Mouse (Mus musculus) gonadal fat pad, adult 2 months (tissue): Measurements from ENCODE around the gene Prr23a2. TPM values are rescaled to one million over a fixed set of nuclear protein-coding genes. Genes with fewer than 3 reads are reported as not detected.
"Not testable (repeated sequence)": the region's sequence is repeated elsewhere in the genome, so short reads cannot be mapped to it uniquely, and the experiment has no call there.

Experiments
- DNase-seq: peaks from one replicate; pipeline ENCODE4 v3.0.0-alpha.2; 2012; ENCODE audit warnings: low read depth
- polyA plus RNA-seq: library from polyadenylated mRNA; depleted of rRNA; stranded (reverse); fragments of >200 nt; gene quantifications from 2 replicates; pipeline ENCODE4 v1.2.3, GENCODE M21; 2012; rRNA removed

Gene Prr23a2
- polyA plus RNA-seq, result not detected in 2 replicates

DNA sequence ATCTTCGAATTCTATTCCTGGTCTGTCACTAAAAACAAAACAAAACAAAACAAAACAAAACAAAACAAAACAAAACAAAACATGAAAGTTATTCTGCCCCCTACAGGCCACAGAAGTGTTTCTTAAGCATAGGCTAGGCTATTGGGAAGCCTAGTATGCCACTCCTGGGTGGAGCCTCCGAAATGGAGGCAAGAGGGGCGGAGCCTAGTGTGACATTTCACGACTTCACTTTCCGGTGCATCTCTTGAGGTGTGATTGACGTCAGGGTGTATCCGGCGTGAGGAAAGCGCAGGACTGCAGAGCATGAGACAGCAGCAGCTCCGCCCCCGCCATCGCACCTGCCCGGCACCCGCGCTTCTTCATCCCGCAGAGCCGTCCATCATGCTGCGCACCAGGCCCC lies at the start of gene Prr23a2:
Prr23a2 (plus strand) TSS at position 285 of the 400 bp plus-strand sequence.
- no peak for DNase-seq

DNA sequence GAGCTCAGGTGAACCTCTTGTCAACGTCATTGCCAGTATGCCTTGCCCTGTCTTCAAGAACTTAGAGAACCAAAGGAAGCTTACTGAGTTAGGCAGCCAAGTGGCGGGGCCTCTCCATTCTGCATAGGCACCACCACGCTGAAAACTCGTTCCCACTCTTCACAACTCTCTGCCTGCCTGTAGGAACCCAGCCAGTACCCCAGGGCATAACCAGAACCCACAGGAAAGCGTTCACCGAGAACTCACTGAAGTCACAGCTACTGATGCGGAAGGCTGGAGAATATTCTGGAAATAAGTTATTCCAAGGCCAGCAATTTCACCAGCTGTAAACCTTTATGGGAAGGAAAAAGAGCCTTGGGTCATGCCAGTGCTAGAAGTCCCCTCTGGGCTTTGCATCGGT lies 48.7 kb upstream of the Prr23a2 start:
- DNase-seq, result no peak

DNA sequence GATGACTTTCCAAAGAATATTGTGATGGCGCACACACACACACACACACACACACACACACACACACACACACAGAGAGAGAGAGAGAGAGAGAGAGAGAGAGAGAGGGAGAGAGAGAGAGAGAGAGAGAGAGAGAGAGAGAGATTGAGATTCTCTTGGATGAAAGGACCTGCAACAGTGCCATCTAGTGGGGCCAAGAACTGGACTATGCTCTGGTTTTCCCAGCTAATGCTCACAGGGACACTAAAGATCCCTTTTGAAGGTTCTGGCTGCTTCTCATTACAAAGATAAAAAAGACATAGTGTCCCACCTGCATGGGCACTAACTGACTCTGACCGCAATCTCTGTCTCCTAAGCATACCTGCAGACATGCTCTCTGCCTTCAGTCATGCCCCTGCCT lies 46.8 kb upstream of the Prr23a2 start:
- DNase-seq, result not testable (repeated sequence)

DNA sequence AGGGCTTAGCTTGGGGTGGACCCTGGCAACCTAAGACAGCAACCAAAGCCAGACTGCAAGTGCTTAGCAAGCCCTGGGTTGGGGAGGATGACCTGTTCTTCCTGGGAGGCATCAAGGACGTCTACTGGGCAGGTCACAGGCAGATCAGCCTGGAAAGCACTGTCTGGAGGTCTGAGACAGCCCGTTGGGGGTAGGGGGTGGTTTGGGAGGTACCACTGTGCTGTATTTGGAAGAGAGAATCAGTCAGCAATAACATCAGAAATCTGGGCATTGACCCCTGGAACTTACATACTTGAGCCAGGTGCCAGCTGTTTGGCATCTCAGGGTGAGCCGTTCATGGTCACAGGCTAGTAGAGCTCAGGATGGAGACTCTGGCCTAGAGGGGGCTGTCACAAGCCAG lies 40.2 kb upstream of the Prr23a2 start:
- DNase-seq, result no peak

DNA sequence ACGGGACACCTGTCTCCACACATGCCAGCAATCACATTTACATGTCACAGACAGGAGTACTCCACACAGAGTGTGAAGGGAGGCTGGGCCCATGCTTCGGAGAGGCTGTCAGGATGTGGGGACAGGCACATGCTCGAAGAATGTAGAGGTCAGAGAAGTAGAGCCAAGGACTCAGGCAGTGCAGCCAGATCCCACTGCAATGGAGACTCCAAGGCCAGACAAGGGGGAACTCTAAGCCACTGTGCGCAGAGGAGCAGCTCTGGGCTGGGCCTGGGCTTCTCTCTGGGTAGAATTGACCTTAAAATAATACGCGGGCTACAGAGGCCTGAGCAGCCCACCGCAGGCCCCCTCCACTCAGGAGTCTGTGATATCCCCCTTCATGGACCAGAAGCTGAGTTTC lies 38.7 kb upstream of the Prr23a2 start:
- no peak for DNase-seq

DNA sequence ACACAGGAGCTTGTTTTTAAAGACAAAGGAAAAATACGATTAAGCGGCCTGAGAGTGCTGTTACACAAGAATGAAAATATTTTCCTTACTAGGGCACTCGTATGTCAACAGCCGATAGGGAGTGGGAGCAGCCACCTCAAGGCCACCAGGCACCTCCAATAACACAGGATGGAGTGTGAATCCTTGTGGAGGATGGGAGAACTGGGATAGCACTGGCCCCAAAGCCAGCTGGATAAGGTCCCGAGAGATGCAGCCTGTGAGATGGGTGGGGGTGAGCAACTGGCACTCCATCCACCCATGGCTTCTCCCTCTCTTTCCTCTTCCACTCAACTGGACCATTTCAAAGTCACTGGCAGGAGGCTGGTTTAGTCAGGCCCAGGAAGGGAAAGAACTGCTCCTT lies 37.3 kb upstream of the Prr23a2 start:
- no peak for DNase-seq

DNA sequence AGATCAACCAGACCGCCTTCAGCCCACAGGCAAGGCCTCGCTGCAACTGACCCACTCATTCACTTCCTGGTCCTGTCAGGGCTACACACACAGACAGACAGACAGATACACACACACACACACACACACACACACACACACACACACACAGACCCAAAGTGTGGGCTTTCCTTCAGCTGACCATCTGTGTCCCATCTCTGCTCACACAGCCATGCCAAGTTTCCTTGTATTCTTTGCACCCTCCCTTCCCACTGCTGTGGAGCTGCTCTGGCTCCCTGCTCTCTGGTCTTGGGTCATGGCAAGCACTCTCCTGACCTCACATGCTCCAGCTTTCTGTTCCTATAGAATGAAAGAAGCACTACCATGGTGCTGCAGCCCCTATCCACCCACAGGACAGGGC lies 36.8 kb upstream of the Prr23a2 start:
- DNase-seq, result no peak

DNA sequence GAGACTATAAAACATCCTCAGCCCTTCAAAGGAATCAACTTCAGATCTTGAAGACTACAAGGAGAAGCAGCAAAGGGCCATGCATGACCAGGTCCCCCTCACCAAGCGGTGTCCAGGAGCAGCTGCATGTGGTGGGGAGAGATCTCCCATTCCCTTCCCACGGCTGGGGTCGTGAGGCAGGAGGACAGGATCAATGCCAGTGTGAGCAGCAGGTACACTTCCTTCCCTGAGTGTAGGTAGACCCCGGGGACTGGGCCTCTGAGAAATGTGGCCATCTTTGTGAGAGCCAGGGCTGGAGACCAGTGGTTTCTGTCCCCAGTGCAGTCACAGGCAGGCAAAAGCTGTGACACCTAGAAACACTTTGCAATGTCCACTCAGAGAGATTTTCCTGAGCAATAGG lies 35.8 kb upstream of the Prr23a2 start:
- no peak for DNase-seq

DNA sequence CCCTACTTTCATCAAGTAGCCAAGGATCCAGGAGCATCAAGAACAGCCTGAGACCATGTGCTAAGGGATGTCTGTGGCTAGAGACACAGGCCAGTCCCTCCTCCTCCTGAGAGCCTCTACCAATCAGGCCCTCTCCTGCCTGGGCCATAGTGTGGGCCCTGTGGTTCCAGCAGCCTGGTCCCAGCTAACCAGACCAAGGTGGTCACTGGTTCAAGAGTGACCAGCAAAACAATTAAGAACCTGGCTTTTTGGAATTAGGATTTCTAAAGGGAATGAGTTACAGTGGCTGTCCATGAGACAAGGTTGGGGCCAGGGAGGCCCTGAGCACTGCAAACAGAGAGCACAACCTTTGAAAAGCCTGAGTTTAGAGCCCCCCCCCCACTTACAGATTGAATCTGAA lies 35.2 kb upstream of the Prr23a2 start:
- no peak for DNase-seq

DNA sequence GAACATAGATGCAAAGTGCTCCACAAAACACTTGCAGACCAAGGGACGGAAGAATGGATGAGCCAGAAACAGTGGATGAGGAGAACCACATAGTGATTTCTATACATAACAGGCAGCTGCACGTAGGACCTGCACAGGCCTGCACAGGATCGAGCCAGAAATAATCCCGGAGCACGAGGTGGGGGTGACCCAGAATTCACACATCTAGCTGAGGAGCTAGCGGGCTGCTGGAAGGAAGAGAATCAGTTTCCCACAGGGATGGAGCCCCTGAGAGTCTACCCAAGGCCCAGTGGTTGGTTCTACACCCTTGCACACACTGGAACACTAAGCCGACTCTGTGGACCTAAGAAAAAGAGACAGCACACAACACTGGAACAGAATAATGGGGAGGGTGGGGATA lies 32.5 kb upstream of the Prr23a2 start:
- DNase-seq, result no peak

DNA sequence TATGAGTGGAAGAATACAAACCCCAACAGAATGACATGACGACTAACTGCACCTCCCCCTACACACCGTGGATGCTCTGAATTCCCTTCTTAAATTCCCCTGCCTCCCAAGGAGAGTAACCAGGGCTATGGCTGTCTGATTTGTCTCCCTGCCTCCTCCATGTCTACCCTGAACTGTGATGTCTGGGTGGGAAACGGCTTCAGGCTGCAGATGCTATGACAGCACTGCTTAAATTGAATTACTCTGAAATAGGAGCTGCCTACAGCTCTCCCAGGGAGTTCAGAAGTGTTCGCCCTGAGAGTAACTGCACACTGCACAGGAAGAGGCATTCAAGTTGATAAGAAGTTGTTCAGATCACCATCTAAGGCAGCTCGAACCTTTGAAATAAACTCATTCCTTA lies 26.8 kb upstream of the Prr23a2 start:
- no peak for DNase-seq

DNA sequence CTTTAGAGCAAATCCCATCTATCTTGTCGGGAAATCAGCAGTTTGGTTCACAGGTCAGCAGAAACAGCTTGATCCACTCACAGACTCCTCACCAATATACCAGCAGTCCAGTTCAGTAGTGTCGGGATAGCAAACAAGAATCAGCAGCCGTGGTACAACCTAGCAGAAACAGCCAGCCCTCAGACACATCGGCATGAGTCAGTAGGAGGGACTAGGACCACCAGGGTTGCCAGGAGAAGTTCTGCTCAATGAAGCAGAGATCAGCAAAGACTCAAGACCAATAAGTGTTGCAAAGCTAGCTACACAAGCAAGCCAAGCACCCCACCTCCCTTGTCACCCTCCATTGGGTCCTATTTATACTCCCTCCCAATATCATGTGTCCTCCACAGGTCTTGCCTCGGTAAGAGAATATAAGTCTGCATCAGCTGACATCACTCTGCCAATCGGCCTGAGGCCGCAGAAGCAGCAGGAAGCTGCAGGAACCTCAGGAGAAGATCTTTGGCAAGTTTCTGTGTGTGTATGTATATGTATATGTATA lies 18.7 kb upstream of the Prr23a2 start:
- DNase-seq, result no peak

DNA sequence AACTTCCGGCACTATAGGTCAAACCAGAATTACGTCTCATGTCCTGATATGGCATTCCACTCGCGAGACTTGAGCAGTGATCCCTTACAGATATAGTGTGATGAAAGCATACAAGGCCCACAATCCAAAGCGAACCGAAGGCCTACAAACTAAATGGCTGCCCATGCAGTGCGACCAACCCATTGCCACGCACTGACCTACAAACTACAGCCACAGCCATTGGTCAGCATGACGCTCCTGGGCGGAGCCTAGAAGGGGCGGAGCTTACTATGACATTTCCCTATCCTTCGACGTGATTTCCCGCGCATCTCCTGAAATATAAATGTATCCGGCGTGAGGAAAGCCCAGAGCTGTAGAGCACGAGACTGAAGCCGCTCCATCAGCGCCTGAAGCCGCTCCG lies 14.2 kb upstream of the Prr23a2 start, which contains the start of gene Prr23a1:
Prr23a1 (plus strand) TSS at position 387 of the 400 bp plus-strand sequence.
- DNase-seq, result no peak

DNA sequence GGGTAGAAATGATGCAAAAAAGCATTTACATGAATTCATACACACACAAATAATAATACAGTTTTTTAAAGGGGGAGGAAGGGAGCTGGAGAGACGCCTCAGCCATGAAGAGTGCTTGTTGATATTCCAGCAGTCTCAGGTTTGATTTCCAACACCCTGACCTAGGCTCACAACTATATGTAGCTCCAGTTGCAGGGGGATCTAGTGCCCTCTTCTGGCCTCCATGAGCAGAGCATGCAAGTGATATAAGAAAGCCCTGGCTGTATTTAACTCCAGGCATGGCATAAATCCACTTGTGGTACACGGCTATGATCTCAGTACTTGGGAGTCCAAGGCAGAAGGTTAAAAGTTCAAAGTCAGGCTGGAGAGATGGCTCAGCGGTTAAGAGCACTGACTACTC lies 7.2 kb downstream of the Prr23a2 start:
- no peak for DNase-seq

DNA sequence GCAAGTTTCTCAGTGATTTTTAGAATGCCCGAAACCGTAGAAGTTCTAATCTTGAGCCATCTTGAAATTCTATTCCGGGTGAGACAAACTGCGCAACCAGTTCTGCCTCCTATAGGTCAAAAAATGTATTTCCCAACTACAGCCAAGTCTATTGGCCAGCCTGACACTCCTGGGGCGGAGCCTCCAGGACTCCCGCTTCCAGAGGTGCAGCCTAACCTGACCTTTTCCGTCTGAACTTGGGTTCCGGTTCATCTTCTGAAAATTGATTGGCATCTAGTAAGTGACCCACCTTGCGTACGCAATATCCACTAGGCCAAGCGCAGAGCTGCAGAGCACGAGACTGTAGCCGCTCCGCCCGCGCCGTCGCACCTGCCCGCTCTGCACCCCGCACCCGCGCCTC lies 8.3 kb downstream of the Prr23a2 start, which contains the start of gene Prr23a3:
Prr23a3 (plus strand) TSS at position 197 of the 400 bp plus-strand sequence.
- no peak for DNase-seq

DNA sequence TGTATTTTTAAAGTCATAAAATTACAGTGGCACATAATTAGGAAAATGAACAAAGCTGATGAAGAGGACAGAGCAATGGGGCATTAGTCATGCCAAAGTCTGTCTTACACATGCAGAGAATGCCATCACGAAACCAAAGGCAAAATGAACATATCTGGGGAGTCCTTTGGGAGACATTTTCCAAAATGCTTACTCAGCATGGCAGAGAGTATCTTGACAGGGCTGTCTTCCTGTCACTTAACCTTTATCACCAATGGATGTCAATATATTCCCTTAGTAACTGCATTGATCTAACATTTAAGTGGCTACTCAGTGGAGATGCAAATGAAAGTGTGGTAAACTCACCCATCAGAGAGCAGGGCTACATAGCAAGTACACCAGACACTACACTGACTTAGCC lies 45.2 kb downstream of the Prr23a2 start:
- no peak for DNase-seq

DNA sequence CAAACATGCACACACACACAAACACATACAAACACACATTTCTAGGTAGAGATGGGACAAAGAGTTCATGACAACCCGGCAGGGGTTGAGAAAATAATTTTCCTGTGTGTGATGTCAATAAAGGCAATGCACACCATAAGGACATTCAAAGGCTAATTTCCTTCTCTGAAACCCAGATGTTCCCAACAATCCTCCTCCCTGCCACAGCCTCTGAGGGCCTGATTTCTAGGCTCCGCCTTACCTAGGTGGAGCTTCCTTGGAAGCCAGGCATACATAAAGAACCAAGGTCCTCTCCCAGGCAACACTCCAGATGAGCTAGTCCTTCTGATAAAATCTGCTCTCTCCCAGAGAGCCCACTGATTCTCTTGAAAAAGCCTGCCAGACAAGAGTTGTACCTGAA lies 46.5 kb downstream of the Prr23a2 start, which contains the start of gene 7420426K07Rik:
7420426K07Rik (plus strand) TSS at position 301 of the 400 bp plus-strand sequence.
- DNase-seq, result no peak

Other genes starting within 250 kb of the Prr23a2 start
- not detected in 2 replicates for gene Prr23a1, start 14.0 kb upstream of the Prr23a2 start, polyA plus RNA-seq
- not detected in 2 replicates for gene Prr23a3, start 8.3 kb downstream of the Prr23a2 start, polyA plus RNA-seq
- gene 7420426K07Rik, start 46.6 kb downstream of the Prr23a2 start, polyA plus RNA-seq, result not detected in 2 replicates
- 0.08 and 0.58 TPM in 2 replicates for gene Foxl2, start 98.8 kb downstream of the Prr23a2 start, polyA plus RNA-seq
- 5.7 and 11.8 TPM in 2 replicates for gene Faim, start 129.9 kb downstream of the Prr23a2 start, polyA plus RNA-seq
- not detected in 2 replicates for gene Gm1123, start 179.2 kb downstream of the Prr23a2 start, polyA plus RNA-seq